Mouse (Mus musculus) small intestine, adult 10 weeks (tissue): ENCODE measurements around the gene Ctbp2. TPM values are rescaled to one million over a fixed set of nuclear protein-coding genes. Genes with fewer than 3 reads are reported as not detected.

ENCODE experiments used
- polyA plus RNA-seq: library from polyadenylated mRNA; stranded (reverse); fragments of 350-450 nt; fragmentation: Illumina TruSeq; extraction: RNeasy Lipid Tissue Mini Kit (QIAGEN cat#74804); gene quantifications from one replicate; pipeline ENCODE4 v1.2.3, GENCODE M21; 2014; ENCODE audit warnings: low replicate concordance

Ctbp2 gene
- polyA plus RNA-seq, result 27.3 TPM

GRCm38 (mm10) chr7:133123999-133124700 is at the start of gene Ctbp2:
TSS of gene Ctbp2 (minus strand) at chr7:133124354.

DNA sequence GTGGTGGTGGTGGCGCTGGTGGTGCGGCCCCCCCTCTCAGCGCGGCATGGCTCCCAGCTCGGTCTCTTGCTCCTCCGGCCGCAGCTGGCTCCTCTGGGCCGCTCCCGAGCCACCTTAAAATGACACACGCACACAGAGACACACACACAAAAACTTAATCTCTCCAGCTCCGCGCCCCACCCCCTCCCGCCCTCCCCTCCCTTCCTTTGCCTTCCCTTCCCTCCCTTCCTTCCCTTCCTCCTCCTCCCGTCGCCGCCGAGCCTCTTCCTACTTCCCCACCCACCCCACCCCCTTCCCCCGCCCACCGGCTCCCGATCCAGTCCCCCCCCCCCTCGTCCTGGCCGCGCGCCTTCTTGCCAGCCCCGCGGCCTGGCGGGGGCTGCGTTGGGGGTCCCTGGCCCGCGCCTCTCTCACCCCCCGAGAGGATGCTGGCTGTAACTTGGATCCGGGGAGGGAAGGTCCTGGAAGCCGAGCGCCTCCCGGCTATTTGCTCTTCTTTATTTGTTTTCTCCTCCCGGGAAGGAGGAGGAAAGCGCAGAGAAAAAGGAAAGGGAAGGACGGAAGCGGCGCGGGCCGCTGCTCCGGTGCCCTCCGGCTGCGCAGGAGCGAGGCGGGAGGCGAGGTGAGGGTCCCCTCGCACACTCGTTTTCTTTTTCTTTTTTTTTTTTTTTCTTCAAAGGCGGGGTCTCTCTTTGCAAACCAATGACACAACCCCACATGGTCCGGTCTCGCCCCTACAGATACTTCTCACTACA is 733 bp downstream of the Ctbp2 start, which contains the start of gene Fgfr2:
Gene Fgfr2, minus strand, starts transcription at position 107 of the 755 bp plus-strand sequence.

Other genes starting within 250 kb of the Ctbp2 start
- gene Zranb1, start 193.2 kb downstream of the Ctbp2 start, polyA plus RNA-seq, result 41.7 TPM
- gene Fgfr2, start 1.0 kb downstream of the Ctbp2 start, polyA plus RNA-seq, result 39.7 TPM